Mouse (Mus musculus) cortical plate, adult 2 months (tissue): Measurements from ENCODE around the gene Ptafr.

Experiments
- CTCF ChIP-seq: fragments of 200-500 bp; IDR thresholded peaks from 2 replicates; pipeline ENCODE4 v1.5.1; 2011; ENCODE audit warnings: mild to moderate bottlenecking, control low read depth, low read length; ENCODE audit not compliant: insufficient read depth; ENCODE audit errors: extremely low read depth
- POLR2A ChIP-seq: fragments of 200-500 bp; IDR thresholded peaks from 2 replicates; pipeline ENCODE4 v1.6.1; 2011; ENCODE audit warnings: mild to moderate bottlenecking, low read length, control low read depth; ENCODE audit not compliant: insufficient read depth; ENCODE audit errors: extremely low read depth

DNA sequence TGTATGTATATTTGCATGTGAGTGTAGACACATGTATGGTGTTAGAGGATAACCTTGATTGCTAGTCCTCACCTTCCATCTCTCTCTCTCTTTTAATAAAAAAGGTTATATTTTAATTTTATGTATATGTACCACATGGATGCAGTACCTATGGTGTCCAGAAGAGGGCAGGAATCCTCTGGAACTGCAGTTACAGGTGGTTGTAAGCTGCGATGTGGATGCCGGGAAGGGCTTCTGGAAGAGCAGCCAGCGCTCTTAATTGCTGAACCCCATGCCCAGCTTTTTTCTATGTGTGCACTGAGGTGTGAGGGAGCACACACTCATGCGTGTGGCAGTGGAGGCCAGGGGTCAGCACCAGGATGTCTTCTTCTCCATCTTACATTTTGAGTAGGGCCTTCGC lies 5.2 kb downstream of the Ptafr start:
- TF ChIP-seq CTCF (no peak), POLR2A (no peak)
